Mouse (Mus musculus): ENCODE measurements at regions not wholly inside any gene's neighbourhood (a gene's known extent, or its start where the extent isn't known, plus 50 kb on each side); places are given as distances from the start of the nearest gene placed in this dataset.

- no peak for DNase-seq (ENCODE audit: low spot score)
These were observed 111.9 kb upstream of the Zbtb40 start for GRCm38 (mm10) chr4:137160526-137160925.

- DNase-seq (ENCODE audit: low spot score): no peak
These were observed 109.6 kb upstream of the Zbtb40 start for GRCm38 (mm10) chr4:137158201-137158600.

- DNase-seq (ENCODE audit: low spot score): no peak
These were observed 108.0 kb upstream of the Zbtb40 start for GRCm38 (mm10) chr4:137156441-137157105.

GRCm38 (mm10) chr4:137148756-137149155, 100.2 kb upstream of the Zbtb40 start:
- no peak for DNase-seq (ENCODE audit: low spot score)

DNA sequence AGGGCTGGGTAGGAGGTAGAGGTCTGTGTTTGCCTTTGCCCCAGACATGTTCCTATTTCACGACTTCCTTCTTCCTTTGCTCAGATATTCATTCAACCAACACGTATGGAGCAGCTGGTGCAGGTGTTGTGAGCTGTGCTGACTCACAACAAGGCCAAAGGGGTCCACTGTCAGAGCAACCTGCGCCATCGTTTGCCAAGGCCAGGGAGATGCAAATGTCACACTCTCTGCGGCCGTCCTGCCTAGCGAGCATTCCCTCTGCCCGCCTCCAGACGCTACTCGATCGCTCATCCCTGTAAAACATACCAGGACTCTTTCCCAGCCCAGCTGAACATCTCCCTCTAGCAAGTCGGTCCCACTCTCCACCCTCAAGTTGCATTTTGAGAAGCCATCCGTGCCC, 99.2 kb upstream of the Zbtb40 start:
- DNase-seq (ENCODE audit: low spot score): no peak

DNA sequence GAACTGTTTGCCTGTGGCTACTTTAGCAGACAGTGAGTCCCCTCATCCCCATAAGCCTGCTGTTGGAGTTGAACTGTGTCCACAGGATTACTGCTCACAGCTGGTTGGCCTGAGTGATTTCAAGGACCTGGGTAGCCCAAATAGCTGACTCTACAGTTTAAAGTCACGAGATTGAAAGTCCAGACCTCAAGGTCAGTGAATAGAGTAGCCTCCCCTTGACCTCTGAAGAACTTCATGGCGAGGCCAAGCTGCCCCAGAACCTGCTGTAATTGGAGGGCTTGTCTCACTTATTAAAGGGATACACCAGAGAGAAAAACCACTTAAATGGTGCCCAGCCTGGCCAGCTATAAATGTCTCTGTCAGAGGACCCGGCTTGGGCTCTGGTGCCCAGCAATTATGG, 97.7 kb upstream of the Zbtb40 start:
- DNase-seq (ENCODE audit: low spot score): no peak

DNA sequence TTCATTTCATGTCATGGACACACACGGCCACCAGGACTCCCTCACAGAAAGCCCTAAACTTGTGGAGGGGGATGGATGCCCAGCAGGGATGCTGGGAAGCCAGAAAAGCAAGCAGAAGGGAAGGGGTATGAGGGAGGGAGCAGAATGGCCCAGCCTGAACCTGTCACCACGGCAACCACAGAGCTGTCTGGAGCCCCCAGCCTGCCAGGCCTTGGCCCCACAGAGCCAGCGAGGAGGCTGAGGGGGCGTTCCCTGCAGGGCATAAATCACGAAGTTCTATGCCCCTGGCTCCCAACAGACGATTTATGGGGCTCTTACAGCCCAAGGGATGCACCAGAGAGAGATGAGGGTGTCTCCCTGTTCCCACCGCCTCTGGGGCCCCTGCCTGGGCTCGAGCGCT, 93.7 kb upstream of the Zbtb40 start:
- DNase-seq (ENCODE audit: low spot score): no peak

DNA sequence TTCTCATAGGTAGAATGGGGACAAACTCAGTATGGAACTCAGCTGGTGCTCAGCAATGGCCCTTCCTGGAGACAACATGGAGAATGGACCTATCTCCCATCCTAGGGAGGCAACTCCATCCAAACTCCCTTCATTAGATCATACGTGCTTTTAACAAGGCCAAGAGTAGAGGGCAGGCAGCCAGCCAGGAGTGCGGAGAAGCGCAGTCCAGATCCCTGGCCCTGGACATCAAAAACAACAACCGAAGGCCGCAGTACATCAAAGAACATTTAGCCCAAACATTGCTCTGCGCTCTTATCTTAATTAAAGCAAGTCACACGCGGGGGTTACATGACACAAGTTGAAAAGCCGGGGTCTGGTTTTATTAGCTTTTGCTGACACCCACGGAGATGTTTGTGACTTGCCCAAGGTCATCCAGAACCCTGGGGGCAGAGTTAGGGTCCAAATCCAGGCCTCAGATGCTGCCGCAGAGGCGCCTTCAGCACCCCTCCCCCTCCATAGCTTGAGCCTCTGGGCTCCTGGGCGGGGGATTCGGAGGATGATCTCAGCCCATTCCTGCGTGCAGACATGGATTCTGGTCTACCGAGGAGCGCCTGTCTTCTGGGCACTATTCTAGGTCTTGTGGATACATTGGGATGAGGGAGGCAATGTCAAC, 90.6 kb upstream of the Zbtb40 start:
- DNase-seq (ENCODE audit: low spot score): no peak

DNA sequence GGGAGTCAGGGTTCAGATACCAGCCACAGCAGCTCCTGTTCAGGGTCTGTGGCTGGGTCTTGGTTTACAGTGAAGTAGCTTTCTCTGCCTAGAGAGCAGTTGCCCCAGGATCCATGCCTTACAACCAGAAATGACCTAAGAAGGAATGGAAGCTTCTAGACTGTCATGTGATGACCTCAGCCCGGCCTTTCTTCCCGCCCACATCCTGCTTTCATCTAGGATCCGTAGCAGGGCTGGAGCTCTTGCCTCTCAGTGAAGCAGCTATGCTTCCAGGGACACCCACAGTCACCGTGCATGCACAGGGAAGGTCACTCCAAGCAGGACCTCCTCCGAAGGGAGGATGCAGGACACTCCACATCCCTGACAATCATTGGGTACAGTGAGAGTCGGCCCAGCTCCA, 89.5 kb upstream of the Zbtb40 start:
- no peak for DNase-seq (ENCODE audit: low spot score)

- DNase-seq (ENCODE audit: low spot score): no peak
These were observed 87.7 kb upstream of the Zbtb40 start for GRCm38 (mm10) chr4:137136313-137136712.

GRCm38 (mm10) chr4:137135792-137136191, 87.2 kb upstream of the Zbtb40 start:
- DNase-seq (ENCODE audit: low spot score): no peak

- no peak for DNase-seq (ENCODE audit: low spot score)
These were observed 86.0 kb upstream of the Zbtb40 start for GRCm38 (mm10) chr4:137134553-137134952.

DNA sequence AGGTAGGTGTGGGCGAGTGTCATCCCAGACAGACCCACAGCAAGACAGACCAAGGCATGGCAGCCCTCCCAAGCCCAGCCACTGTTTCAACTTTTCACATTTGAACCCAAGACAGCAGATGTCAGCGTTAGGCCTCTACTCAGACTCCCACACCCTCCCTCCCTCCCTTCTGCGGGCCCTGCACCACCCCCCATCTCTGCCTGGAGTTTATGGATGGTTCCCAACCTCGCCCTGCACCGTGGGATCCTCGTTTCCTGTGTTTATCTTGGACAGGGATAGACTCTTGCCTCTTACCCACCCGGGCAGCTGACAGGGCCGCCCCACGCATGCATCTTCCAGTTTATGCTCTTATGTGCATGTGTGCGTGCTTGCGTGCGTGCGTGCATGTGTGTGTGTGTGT, 85.2 kb upstream of the Zbtb40 start:
- DNase-seq (ENCODE audit: low spot score): no peak

DNA sequence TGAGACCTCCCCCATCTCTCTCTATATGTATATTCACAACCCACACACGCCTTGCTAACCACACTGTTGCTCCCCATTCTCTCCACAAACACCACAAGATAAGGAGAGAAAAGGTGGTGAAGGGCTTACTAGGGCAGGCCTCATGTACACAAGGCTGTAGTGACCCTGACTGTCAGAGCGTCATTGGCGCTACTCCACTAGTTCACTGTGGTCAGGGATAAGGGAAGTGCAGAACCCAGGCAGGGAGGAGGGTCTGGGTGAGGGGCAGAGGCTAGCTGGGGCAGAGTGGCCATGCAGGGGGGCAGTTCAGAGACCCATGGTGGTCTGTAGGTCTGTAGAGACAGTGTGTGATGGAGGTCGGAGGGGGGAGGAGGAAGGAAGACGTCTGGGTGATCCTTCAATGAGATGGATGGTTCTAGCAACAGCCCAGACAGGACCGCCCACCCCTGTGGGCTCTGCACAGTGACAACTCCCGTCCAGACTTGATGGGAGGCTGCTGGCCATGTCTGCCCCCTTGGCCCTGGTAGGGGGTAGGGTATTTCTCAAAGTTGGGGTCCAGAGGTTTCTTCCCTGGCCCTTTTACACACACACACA, 82.1 kb upstream of the Zbtb40 start:
- no peak for DNase-seq (ENCODE audit: low spot score)

DNA sequence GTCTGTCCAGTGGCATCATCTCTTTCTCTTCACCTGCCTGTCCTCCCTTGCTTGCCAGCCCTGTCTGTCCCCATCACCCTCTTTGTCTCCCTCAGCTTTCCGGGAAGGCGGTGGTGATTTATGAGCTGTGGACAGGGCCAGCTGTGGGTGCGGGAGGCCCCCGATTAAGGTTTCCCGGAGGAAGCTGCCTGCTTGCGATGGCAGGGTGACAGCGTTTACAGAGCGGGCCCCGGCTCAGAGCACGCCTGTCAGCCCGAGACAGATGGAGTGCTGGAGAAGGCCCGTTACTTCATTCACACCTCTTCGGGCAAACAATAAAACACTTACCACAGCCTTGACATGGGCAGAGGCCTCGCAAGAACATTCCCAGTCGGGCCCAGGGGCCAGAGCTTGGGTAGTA, 79.6 kb upstream of the Zbtb40 start:
- DNase-seq (ENCODE audit: low spot score): no peak

DNA sequence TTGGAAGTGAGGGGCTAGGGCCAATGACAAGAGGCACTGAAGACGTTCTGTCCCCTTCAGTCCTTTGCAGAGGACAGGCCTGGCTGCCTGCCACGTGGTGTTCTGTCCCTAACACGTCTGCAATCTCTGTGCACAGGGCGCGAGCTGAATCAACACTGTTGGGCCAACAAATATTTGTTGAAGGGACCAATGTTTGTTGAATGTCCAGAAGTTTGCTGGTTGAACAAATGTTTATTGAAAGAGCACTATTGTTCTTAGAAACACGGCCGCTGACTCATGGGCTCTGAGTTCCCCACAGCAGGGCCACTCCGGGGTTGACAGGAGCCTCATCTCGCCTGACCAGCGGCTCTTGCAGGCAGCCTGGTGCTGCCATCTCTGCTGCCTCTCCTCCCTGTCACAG, 73.1 kb upstream of the Zbtb40 start:
- DNase-seq (ENCODE audit: low spot score): no peak

DNA sequence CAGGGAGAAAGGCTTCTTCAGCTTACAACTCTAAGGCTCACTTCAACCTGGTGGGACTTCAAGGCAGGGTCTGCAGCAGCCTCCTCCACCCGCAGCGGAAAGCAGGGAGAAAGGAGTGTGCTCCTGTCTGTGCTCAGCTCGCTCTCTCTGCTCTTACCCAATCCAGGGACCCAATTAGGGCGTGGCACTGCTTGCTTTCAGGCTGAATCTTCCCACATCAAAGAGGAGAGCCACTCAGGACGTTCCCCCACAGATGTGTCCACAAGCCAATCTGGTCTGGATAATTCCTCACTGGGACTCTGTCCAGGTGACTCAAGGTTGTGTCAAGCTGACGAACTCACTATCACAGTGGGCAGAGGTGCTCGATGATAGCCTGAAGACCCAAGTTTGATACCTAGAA, 72.0 kb upstream of the Zbtb40 start:
- no peak for DNase-seq (ENCODE audit: low spot score)

GRCm38 (mm10) chr4:137118332-137118715, 69.7 kb upstream of the Zbtb40 start:
- no peak for DNase-seq (ENCODE audit: low spot score)

DNA sequence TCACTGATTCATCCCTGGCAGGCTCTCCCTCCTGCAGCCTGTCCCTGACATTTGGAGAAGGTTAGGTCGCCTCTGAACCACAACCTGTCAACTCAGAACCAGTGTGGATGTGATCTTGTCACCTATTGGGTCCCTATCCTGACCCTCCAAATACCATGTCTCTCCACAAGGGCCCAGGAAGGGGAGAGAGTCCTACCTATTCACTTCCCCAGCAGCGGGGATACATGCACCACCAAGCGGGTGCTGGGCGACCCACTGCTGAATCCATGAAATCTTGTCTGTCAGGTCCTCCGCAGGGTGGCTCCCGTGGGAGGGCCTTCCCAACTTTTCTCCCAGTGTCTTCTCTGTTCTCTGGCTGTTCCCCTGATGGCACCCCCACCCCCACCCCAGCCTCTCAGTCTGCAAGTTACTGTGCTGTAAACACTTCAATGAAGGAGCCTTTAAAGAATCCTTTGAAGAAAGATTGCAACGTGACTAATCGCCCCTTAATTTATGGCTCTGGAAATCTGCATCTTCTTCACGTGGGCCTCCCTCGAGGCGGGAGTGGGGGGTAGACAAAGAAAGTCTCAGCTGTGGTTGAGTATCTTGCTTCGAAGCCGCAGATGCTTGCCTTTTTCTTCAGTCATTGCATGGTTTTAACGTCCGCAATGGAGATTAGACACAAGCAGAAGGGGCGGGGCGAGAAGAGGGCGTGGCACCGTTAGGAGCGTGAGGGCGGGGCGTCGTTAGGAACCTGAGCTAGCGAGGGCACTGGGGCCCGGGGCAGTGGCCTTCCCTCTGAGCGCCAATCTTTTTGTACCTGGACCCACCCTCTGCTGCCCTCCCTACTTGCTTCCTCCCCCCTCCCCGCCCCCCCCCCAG, 69.1 kb upstream of the Zbtb40 start:
- DNase-seq (ENCODE audit: low spot score): no peak

DNA sequence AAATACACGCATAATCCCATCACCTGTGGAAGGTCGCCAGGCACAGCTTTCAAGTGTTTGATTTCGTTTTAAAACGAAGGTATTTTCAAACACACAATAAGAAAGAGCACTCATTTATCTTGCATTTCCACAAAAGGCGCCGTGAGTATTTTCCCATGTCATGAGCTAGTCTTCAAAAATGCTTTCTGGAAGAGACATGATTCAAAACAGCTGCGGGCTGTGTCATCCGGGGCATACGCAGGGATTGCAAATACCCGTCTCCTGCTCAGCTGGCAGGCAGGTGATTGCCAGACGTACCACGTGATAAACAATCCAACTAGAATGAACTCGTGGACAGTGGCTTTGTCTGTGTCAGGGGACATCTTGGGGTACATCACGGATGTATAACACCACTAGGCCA, 66.5 kb upstream of the Zbtb40 start:
- no peak for DNase-seq (ENCODE audit: low spot score)

GRCm38 (mm10) chr4:137110276-137110675, 61.7 kb upstream of the Zbtb40 start:
- DNase-seq (ENCODE audit: low spot score): no peak

DNA sequence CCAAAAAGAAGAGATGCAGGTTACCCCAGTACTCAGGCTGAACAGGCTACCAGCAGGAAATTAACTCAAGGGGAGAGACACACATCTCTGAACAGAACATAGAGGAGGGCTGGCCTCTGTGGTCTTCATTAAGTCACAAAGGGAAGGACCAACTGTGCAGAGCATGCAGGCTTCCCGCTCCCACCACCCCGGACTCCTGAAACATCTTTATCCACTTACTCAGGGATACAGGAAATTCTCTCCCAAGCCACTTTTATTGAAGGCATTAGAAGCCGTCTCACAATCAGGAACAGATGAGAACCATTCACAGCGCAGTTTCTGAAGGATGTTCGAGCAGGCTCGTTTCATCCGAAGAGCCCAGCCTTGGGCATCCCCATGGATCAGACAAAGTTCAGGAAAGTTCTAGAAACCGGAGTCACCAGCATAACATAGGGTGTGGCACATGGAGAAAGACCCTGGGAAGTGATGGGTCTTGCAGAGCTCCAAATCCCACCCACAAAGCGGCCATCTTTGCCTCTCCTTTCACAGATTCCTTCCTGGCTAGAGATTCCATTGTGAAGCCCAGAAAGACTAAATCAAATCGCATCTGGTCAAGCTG, 55.9 kb upstream of the Zbtb40 start:
- DNase-seq (ENCODE audit: low spot score): no peak
